Mouse (Mus musculus) bone marrow, adult 2 months (tissue): Measurements from ENCODE around the gene Ptprg.

Source experiments
- CTCF ChIP-seq: fragments of 200-500 bp; IDR thresholded peaks from 2 replicates; pipeline ENCODE4 v1.5.1; 2011; ENCODE audit warnings: low read length, control low read depth; ENCODE audit not compliant: control insufficient read depth, insufficient read depth
- POLR2A ChIP-seq: fragments of 200-500 bp; IDR thresholded peaks from 2 replicates; pipeline ENCODE4 v1.6.1; 2011; ENCODE audit warnings: low read depth, mild to moderate bottlenecking, control low read depth, low read length, borderline replicate concordance; ENCODE audit not compliant: control insufficient read depth

DNA sequence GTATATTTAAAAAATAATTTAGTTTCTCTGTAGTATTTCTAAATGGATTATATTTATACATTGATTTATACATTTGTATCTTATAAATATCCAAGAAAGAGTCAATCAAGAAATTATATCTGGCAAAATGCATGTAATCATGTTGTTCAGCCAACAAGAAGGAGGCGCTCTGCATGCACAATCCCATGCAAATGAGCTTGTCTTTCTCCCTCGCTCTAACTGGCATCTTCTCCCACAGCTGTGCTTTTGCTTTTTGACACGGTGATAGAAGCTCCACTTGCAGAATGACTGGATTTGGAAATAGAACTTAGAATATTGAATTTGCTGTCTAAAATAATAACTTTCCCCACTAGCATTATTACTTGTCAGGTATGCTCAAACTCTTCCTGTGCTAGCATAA is 240.5 kb downstream of the Ptprg start:
- TF ChIP-seq POLR2A (no peak), CTCF (no peak)
